Comparison of ENCODE assay signal across 8 mouse cellular contexts in the genomic region with DNA sequence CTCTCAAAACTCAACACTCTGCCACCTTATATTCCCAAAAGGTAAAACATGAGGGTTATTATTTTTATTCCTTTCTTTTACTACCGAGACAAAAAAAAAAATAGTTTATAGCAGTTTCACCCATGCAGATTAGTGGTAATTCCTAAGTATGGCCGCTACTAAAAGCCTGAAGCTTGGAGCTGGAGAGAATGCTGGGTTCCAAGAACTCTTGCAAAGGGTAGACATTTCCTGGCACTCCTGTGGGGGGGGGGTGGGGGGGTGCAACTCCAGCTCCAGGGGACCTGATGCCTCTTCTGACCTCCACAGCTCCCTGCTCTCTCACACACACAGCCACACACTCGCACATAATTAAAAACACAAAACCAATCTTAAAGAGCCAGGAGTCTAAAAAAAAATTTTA. TPM values are rescaled to one million over a fixed set of nuclear protein-coding genes. Genes with fewer than 3 reads are reported as not detected.
DNase-seq lines count a peak whose midpoint lies in the region; ATAC-seq and TF ChIP-seq lines count a peak whose summit lies in the region.
"Had no signal": no experiment of that assay in that cellular context is flagged by ENCODE, and none has a peak within 500 bp of the region (broad histone marks: within the 10 kb centered on the region; RNA-seq: fewer than 3 reads in every experiment).

No protein-coding gene starts in this region.

- no peaks in the 10 kb centered on the region for H3K36me3 ChIP-seq in lung, postnatal 0 days (ENCODE audit: insufficient read depth, low read length)
- peaks cover 41% of the 10 kb centered on the region for H3K36me3 ChIP-seq in forebrain, embryonic 12.5 days (replicated peaks)
- peaks cover 29% of the 10 kb centered on the region for H3K36me3 ChIP-seq in limb, embryonic 15.5 days
- H3K36me3 ChIP-seq in stomach, embryonic 15.5 days: peaks cover 14% of the 10 kb centered on the region; the same call in 1 of the 2 replicates

- H3K4me1 ChIP-seq in lung, postnatal 0 days (ENCODE audit: insufficient read depth, low read depth, low read length): peaks cover 4% of the 10 kb centered on the region; the same call in 1 of the 2 replicates
- H3K4me1 ChIP-seq in forebrain, embryonic 12.5 days: peaks cover 35% of the 10 kb centered on the region
- peaks cover 23% of the 10 kb centered on the region for H3K4me1 ChIP-seq in limb, embryonic 15.5 days
- H3K4me1 ChIP-seq in stomach, embryonic 15.5 days: peaks cover 9% of the 10 kb centered on the region

- peak overlapping the region; percentile 61 for H3K4me3 ChIP-seq in lung, postnatal 0 days (ENCODE audit: low read depth, low read length)
- peak overlapping the region; percentile 81 for H3K4me3 ChIP-seq in forebrain, embryonic 12.5 days (replicated peaks)
- H3K4me3 ChIP-seq in limb, embryonic 15.5 days: peak overlapping the region; percentile 58
- peak overlapping the region; percentile 65 for H3K4me3 ChIP-seq in stomach, embryonic 15.5 days (replicated peaks)

- 0 out of 2 replicates have a peak overlapping the region, but pooled peaks have one; percentile 54 for H3K27ac ChIP-seq in lung, postnatal 0 days (ENCODE audit: low read length)
- H3K27ac ChIP-seq in forebrain, embryonic 12.5 days: no peak overlapping the region
- no peak overlapping the region for H3K27ac ChIP-seq in limb, embryonic 15.5 days
- no peak overlapping the region for H3K27ac ChIP-seq in stomach, embryonic 15.5 days

- WGBS in lung, postnatal 0 days: 27% methylated on average over 3 of the region's 3 CpGs
- WGBS in forebrain, embryonic 12.5 days: 55% methylated on average over 3 of the region's 3 CpGs
- 22% methylated on average over 3 of the region's 3 CpGs for WGBS in limb, embryonic 15.5 days
- WGBS in stomach, embryonic 15.5 days: 35% methylated on average over 3 of the region's 3 CpGs

- no peak overlapping the region; the same call in 1 of the 2 replicates for H3K9ac ChIP-seq in lung, postnatal 0 days (replicated peaks; ENCODE audit: low read depth)
- H3K9ac ChIP-seq in forebrain, embryonic 12.5 days: peak overlapping the region; percentile 85
- H3K9ac ChIP-seq in limb, embryonic 15.5 days: peak overlapping the region; percentile 64
- no peak overlapping the region for H3K9ac ChIP-seq in stomach, embryonic 15.5 days

- TF ChIP-seq CTCF in lung, postnatal 0 days (IDR thresholded peaks at IDR 0.05): no peak

- H3K27me3 ChIP-seq in lung, postnatal 0 days (replicated peaks; ENCODE audit: insufficient read depth, low read length): no peaks in the 10 kb centered on the region
- peaks cover 6% of the 10 kb centered on the region; the same call in 1 of the 2 replicates for H3K27me3 ChIP-seq in forebrain, embryonic 12.5 days
- no peaks in the 10 kb centered on the region for H3K27me3 ChIP-seq in limb, embryonic 15.5 days
- no peaks in the 10 kb centered on the region for H3K27me3 ChIP-seq in stomach, embryonic 15.5 days (replicated peaks)

- peak overlapping the region; percentile 89 for H3K4me2 ChIP-seq in lung, postnatal 0 days (replicated peaks; ENCODE audit: low read depth, low read length)
- H3K4me2 ChIP-seq in forebrain, embryonic 12.5 days: peak overlapping the region; percentile 73
- peak overlapping the region; percentile 68 for H3K4me2 ChIP-seq in limb, embryonic 15.5 days
- H3K4me2 ChIP-seq in stomach, embryonic 15.5 days: peak overlapping the region; percentile 69

- no peak for TF ChIP-seq EP300 in lung, postnatal 0 days (IDR thresholded peaks at IDR 0.05)

- DNase-seq in lung, postnatal 0 days (ENCODE audit: low spot score): no peak
- no peak for DNase-seq in lung, postnatal 25 days (ENCODE audit: low spot score)
- no peak for DNase-seq in adipocyte (ENCODE audit: low spot score)
- no peak for DNase-seq in thymus, adult 18-20 months
- DNase-seq: retina, postnatal 1 day had no signal

- ATAC-seq in lung, postnatal 0 days: no peak
- ATAC-seq in forebrain, embryonic 12.5 days (ENCODE audit: low FRiP score): no peak
- no peak for ATAC-seq in limb, embryonic 15.5 days (ENCODE audit: insufficient number of reproducible peaks, low FRiP score, low TSS enrichment, low read depth)
- no peak for ATAC-seq in stomach, embryonic 15.5 days (ENCODE audit: insufficient read depth, low FRiP score, low read depth)

- no peaks in the 10 kb centered on the region for H3K9me3 ChIP-seq in lung, postnatal 0 days (ENCODE audit: low read length)
- no peaks in the 10 kb centered on the region for H3K9me3 ChIP-seq in forebrain, embryonic 12.5 days
- no peaks in the 10 kb centered on the region; the same call in 1 of the 2 replicates for H3K9me3 ChIP-seq in limb, embryonic 15.5 days
- no peaks in the 10 kb centered on the region for H3K9me3 ChIP-seq in stomach, embryonic 15.5 days

RNA-seq across cellular contexts. Expression of a gene that starts 1.1 kb away (rescaled TPM):
- 273 and 289 TPM in 2 replicates for polyA plus RNA-seq in lung, postnatal 0 days (2015; fragmentation: Nextera tagmentation; extraction: Ambion mirVana)
- polyA plus RNA-seq in forebrain, embryonic 12.5 days (2016; fragmentation: Nextera tagmentation; extraction: Ambion mirVana): 856 and 860 TPM in 2 replicates
- polyA plus RNA-seq in limb, embryonic 15.5 days (2015; fragmentation: Nextera tagmentation; extraction: Ambion mirVana): 645 and 672 TPM in 2 replicates
- polyA plus RNA-seq in stomach, embryonic 15.5 days (2015; fragmentation: Nextera tagmentation; extraction: Ambion mirVana): 644 and 729 TPM in 2 replicates

RNA-seq across cellular contexts. Expression of a gene that starts 32.6 kb away (rescaled TPM):
- 19.7 and 23.7 TPM in 2 replicates for polyA plus RNA-seq in lung, postnatal 0 days (2015; fragmentation: Nextera tagmentation; extraction: Ambion mirVana)
- 3.0 and 3.7 TPM in 2 replicates for polyA plus RNA-seq in forebrain, embryonic 12.5 days (2016; fragmentation: Nextera tagmentation; extraction: Ambion mirVana)
- polyA plus RNA-seq in limb, embryonic 15.5 days (2015; fragmentation: Nextera tagmentation; extraction: Ambion mirVana): 10.2 and 11.7 TPM in 2 replicates
- 19.9 and 20.1 TPM in 2 replicates for polyA plus RNA-seq in stomach, embryonic 15.5 days (2015; fragmentation: Nextera tagmentation; extraction: Ambion mirVana)

Comparison
In these comparisons a context has a peak if more than half of its experiments do, and no peak if none do; other contexts are left out.
1. H3K9ac ChIP-seq: peak in forebrain, embryonic 12.5 days (single experiment) and limb, embryonic 15.5 days (single experiment); none in lung, postnatal 0 days (single experiment) and stomach, embryonic 15.5 days (single experiment).
2. Peak in every context shown above with its lines, with median percentiles within 50 percentile points of each other: H3K4me2 ChIP-seq and H3K4me3 ChIP-seq.